Mouse (Mus musculus) urinary bladder, adult 18-20 months (tissue): ENCODE measurements around the gene Wdr35.
"Not testable (repeated sequence)": the region's sequence is repeated elsewhere in the genome, so short reads cannot be mapped to it uniquely, and the experiment has no call there.

ENCODE experiments used
- DNase-seq, 2 experiments: peaks; one replicate each; pipeline ENCODE4 v3.0.0; 2022; ENCODE audit warnings: low spot score in 2 of 2, mixed read lengths in 2 of 2

Wdr35 gene

GRCm38 (mm10) chr12:9007146-9007545, 33.5 kb downstream of the Wdr35 start:
- DNase-seq, result no peak

GRCm38 (mm10) chr12:9007811-9008210, 34.1 kb downstream of the Wdr35 start:
- no peak for DNase-seq

GRCm38 (mm10) chr12:9010311-9010710, 36.6 kb downstream of the Wdr35 start:
- DNase-seq, result no peak

- no peak for DNase-seq
Observed at GRCm38 (mm10) chr12:9016376-9016775, 42.7 kb downstream of the Wdr35 start.

- DNase-seq, result no peak
Observed at GRCm38 (mm10) chr12:9020431-9020830, 46.7 kb downstream of the Wdr35 start.

GRCm38 (mm10) chr12:9020986-9021385, 47.3 kb downstream of the Wdr35 start:
- no peak for DNase-seq

- DNase-seq, result no peak
Observed at GRCm38 (mm10) chr12:9023031-9023430, 49.3 kb downstream of the Wdr35 start.

- DNase-seq, result no peak
Observed at GRCm38 (mm10) chr12:9024071-9024470, 50.4 kb downstream of the Wdr35 start.

GRCm38 (mm10) chr12:9024736-9025135, 51.0 kb downstream of the Wdr35 start:
- no peak for DNase-seq

- DNase-seq, result no peak
Observed at GRCm38 (mm10) chr12:9026843-9027242, 53.2 kb downstream of the Wdr35 start.

- DNase-seq, result not testable (repeated sequence)
Observed at GRCm38 (mm10) chr12:9028816-9029215, 55.1 kb downstream of the Wdr35 start.

GRCm38 (mm10) chr12:9029506-9029887, 55.8 kb downstream of the Wdr35 start:
- no peak for DNase-seq

- peak; percentile 86 to 94 for DNase-seq
Observed at GRCm38 (mm10) chr12:9029888-9030723, 56.4 kb downstream of the Wdr35 start, which contains the start of gene Ttc32. Ttc32 (plus strand) TSS chr12:9029997.

GRCm38 (mm10) chr12:9031166-9031565, 57.5 kb downstream of the Wdr35 start:
- DNase-seq, result no peak

GRCm38 (mm10) chr12:9033140-9033539, 59.4 kb downstream of the Wdr35 start:
- DNase-seq, result no peak

GRCm38 (mm10) chr12:9036409-9036808, 62.7 kb downstream of the Wdr35 start:
- no peak for DNase-seq

- no peak for DNase-seq
Observed at GRCm38 (mm10) chr12:9040177-9040576, 66.5 kb downstream of the Wdr35 start.

GRCm38 (mm10) chr12:9040686-9041085, 67.0 kb downstream of the Wdr35 start:
- no peak for DNase-seq

- no peak for DNase-seq
Observed at GRCm38 (mm10) chr12:9042316-9042715, 68.6 kb downstream of the Wdr35 start.

GRCm38 (mm10) chr12:9042759-9043158, 69.1 kb downstream of the Wdr35 start:
- DNase-seq, result no peak

GRCm38 (mm10) chr12:9044666-9045065, 71.0 kb downstream of the Wdr35 start:
- DNase-seq, result no peak

- no peak for DNase-seq
Observed at GRCm38 (mm10) chr12:9046674-9047073, 73.0 kb downstream of the Wdr35 start.

GRCm38 (mm10) chr12:9048090-9048489, 74.4 kb downstream of the Wdr35 start:
- no peak for DNase-seq

GRCm38 (mm10) chr12:9050824-9051223, 77.1 kb downstream of the Wdr35 start:
- no peak for DNase-seq
